Mouse (Mus musculus): ENCODE results near the gene Fnbp4.

GRCm38 (mm10) chr2:90745740-90746537, 769 bp downstream of the Fnbp4 start:
- TF ChIP-seq CTCF (IDR thresholded peaks at IDR 0.05; ENCODE audit: low read depth, low read length) = no peak
- TF ChIP-seq POLR2AphosphoS5 (IDR thresholded peaks at IDR 0.05; ENCODE audit: insufficient replicate concordance, low read depth, low read length) = no peak
- TF ChIP-seq TAL1 (conservative IDR thresholded peaks at IDR 0.05; ENCODE audit: low read depth, low read length) = no peak
- no peak for TF ChIP-seq GATA1 (IDR thresholded peaks at IDR 0.05; ENCODE audit: borderline replicate concordance, low read length)
- TF ChIP-seq GATA2 (IDR thresholded peaks at IDR 0.05; ENCODE audit: borderline replicate concordance, low read depth, low read length) = no peak
